Comparison of ENCODE assay signal across 22 mouse cellular contexts in genomic region chr2:76266622-76267021, GRCm38 (mm10).
DNase-seq lines count a peak whose midpoint lies in the region; ATAC-seq and TF ChIP-seq lines count a peak whose summit lies in the region.
"Had no signal": no experiment of that assay in that cellular context is flagged by ENCODE, and none has a peak within 500 bp of the region (broad histone marks: within the 10 kb centered on the region; RNA-seq: fewer than 3 reads in every experiment).

No protein-coding gene starts in this region.

- TF ChIP-seq CTCF in brain, embryonic 14.5 days (IDR thresholded peaks at IDR 0.05; ENCODE audit: borderline replicate concordance, extremely low read depth, insufficient read depth, insufficient read length), result no peak

- ATAC-seq in lung, embryonic 16.5 days (ENCODE audit: low read depth), result peak; percentile 43; the same call in 1 of the 2 replicates
- ATAC-seq in megakaryocyte-erythroid progenitor cell, adult 5-6 weeks (replicated peaks; ENCODE audit: low FRiP score, low TSS enrichment, poor library complexity, severe bottlenecking), result no peak
- ATAC-seq: forebrain, embryonic 15.5 days; hindbrain, postnatal 0 days had no signal

- no peaks in the 10 kb centered on the region for H3K36me3 ChIP-seq in lung, embryonic 16.5 days (ENCODE audit: control insufficient read depth, insufficient read depth, low read length)
- H3K36me3 ChIP-seq in myocyte (ENCODE audit: control insufficient read depth, insufficient read depth), result no peaks in the 10 kb centered on the region
- H3K36me3 ChIP-seq: forebrain, embryonic 15.5 days; heart, embryonic 12.5 days; lung, embryonic 15.5 days; neural tube, embryonic 12.5 days had no signal

- no peak overlapping the region for H3ac ChIP-seq in myocyte (ENCODE audit: control insufficient read depth, insufficient read length)

- DNase-seq in layer of hippocampus, adult 11-12 months (ENCODE audit: low spot score), result peak; percentile 35
- no peak for DNase-seq in layer of hippocampus, postnatal 10 days (ENCODE audit: low spot score in 2 of 2)
- DNase-seq in lung, postnatal 14 days, result no peak
- DNase-seq in brain, embryonic 14.5 days (ENCODE audit: low read depth), result peak; percentile 48
- DNase-seq in ovary, adult 18-20 months (ENCODE audit: low spot score), result no peak
- DNase-seq: adrenal gland, adult 2 months; cerebellum, adult 11-12 months; cerebellum, postnatal 25 days; heart, postnatal 4 days; kidney, adult 18-20 months; kidney, postnatal 10 days; spleen, adult 18-20 months; thymus, adult 2 months had no signal

- no peaks in the 10 kb centered on the region for H3K9me3 ChIP-seq in lung, embryonic 16.5 days (ENCODE audit: control insufficient read depth, low read length)
- H3K9me3 ChIP-seq: forebrain, embryonic 15.5 days; heart, embryonic 12.5 days; lung, embryonic 15.5 days; neural tube, embryonic 12.5 days had no signal

- no peak overlapping the region for H3K4me3 ChIP-seq in lung, embryonic 16.5 days (ENCODE audit: low read length)
- H3K4me3 ChIP-seq in myocyte, result no peak overlapping the region
- H3K4me3 ChIP-seq: forebrain, embryonic 15.5 days; heart, embryonic 12.5 days; lung, embryonic 15.5 days; megakaryocyte, embryonic 14.5 days; neural tube, embryonic 12.5 days had no signal

- H3K27ac ChIP-seq in lung, embryonic 16.5 days (ENCODE audit: low read length), result no peak overlapping the region
- H3K27ac ChIP-seq: forebrain, embryonic 15.5 days; hindbrain, postnatal 0 days; lung, embryonic 15.5 days; neural tube, embryonic 12.5 days had no signal

- 59% methylated on average over 10 of the region's 10 CpGs for WGBS in lung, embryonic 16.5 days

- no peaks in the 10 kb centered on the region for H3K27me3 ChIP-seq in lung, embryonic 16.5 days (ENCODE audit: control insufficient read depth, insufficient read depth, low read depth, low read length)
- H3K27me3 ChIP-seq in myocyte (ENCODE audit: control insufficient read depth, insufficient read depth, insufficient read length), result no peaks in the 10 kb centered on the region
- H3K27me3 ChIP-seq: forebrain, embryonic 15.5 days; lung, embryonic 15.5 days; megakaryocyte, embryonic 14.5 days; neural tube, embryonic 12.5 days had no signal

- H3K79me2 ChIP-seq in myocyte (ENCODE audit: control insufficient read depth, insufficient read depth), result no peaks in the 10 kb centered on the region

- no peak overlapping the region for H3K9ac ChIP-seq in lung, embryonic 16.5 days (ENCODE audit: low read length)
- H3K9ac ChIP-seq: forebrain, embryonic 15.5 days; heart, embryonic 12.5 days; lung, embryonic 15.5 days; neural tube, embryonic 12.5 days had no signal

- no peaks in the 10 kb centered on the region for H3K4me1 ChIP-seq in lung, embryonic 16.5 days (replicated peaks; ENCODE audit: control insufficient read depth, insufficient read depth, low read length)
- H3K4me1 ChIP-seq: forebrain, embryonic 15.5 days; heart, embryonic 12.5 days; lung, embryonic 15.5 days; neural tube, embryonic 12.5 days had no signal

- no peak overlapping the region for H3K4me2 ChIP-seq in lung, embryonic 16.5 days (ENCODE audit: low read depth, low read length)
- H3K4me2 ChIP-seq in myocyte (ENCODE audit: low read depth), result peak overlapping the region; percentile 42
- H3K4me2 ChIP-seq: forebrain, embryonic 15.5 days; heart, embryonic 12.5 days; lung, embryonic 15.5 days; neural tube, embryonic 12.5 days had no signal

- TF ChIP-seq POLR2A in brain, embryonic 14.5 days (IDR thresholded peaks at IDR 0.05; ENCODE audit: borderline replicate concordance, extremely low read depth, insufficient read depth, insufficient read length, poor library complexity, severe bottlenecking), result no peak
- no peak for TF ChIP-seq POLR2A in myocyte (IDR thresholded peaks at IDR 0.05; ENCODE audit: insufficient read length, low read depth)

TF ChIP-seq in myocyte, 11 proteins besides CTCF, POLR2A, EP300 and RAD21:
- TF ChIP-seq POLR2AphosphoS2 (IDR thresholded peaks at IDR 0.05; ENCODE audit: insufficient read length, low read depth), result no peak
- no peak for TF ChIP-seq USF1 (IDR thresholded peaks at IDR 0.05; ENCODE audit: low read depth)
- TF ChIP-seq TCF12 (IDR thresholded peaks at IDR 0.05; ENCODE audit: insufficient read depth, poor library complexity, severe bottlenecking), result no peak
- TF ChIP-seq REST (IDR thresholded peaks at IDR 0.05; ENCODE audit: insufficient read depth, insufficient read length), result no peak
- no peak for TF ChIP-seq E2F4 (IDR thresholded peaks at IDR 0.05; ENCODE audit: insufficient read depth)

Comparison
In these comparisons a context has a peak if more than half of its experiments do, and no peak if none do; other contexts are left out.
1. DNase-seq: peak in layer of hippocampus, adult 11-12 months (single experiment) and brain, embryonic 14.5 days (single experiment); none in layer of hippocampus, postnatal 10 days (0 of 2), lung, postnatal 14 days (single experiment) and ovary, adult 18-20 months (single experiment).